19 mouse cellular contexts compared by ENCODE assay signal in genomic region chr13:107540305-107540704, GRCm38 (mm10).
A peak's percentile ranks its signal among the peaks of the same experiment; 100 is the strongest.
DNase-seq lines count a peak whose midpoint lies in the region; ATAC-seq and TF ChIP-seq lines count a peak whose summit lies in the region.
"Had no signal": no experiment of that assay in that cellular context is flagged by ENCODE, and none has a peak within 500 bp of the region (broad histone marks: within the 10 kb centered on the region; RNA-seq: fewer than 3 reads in every experiment).

No protein-coding gene starts in this region.

- no peaks in the 10 kb centered on the region for H3K36me3 ChIP-seq in forebrain, embryonic 10.5 days (replicated peaks)
- H3K36me3 ChIP-seq in forebrain, embryonic 14.5 days (ENCODE audit: control insufficient read depth, insufficient read depth, low read length) = no peaks in the 10 kb centered on the region
- no peaks in the 10 kb centered on the region for H3K36me3 ChIP-seq in hindbrain, embryonic 15.5 days
- no peaks in the 10 kb centered on the region for H3K36me3 ChIP-seq in midbrain, embryonic 16.5 days (ENCODE audit: control insufficient read depth, insufficient read depth, low read length)
- no peaks in the 10 kb centered on the region for H3K36me3 ChIP-seq in stomach, postnatal 0 days (ENCODE audit: control insufficient read depth, insufficient read depth, low read length)
- H3K36me3 ChIP-seq: heart, embryonic 10.5 days had no signal

- DNase-seq in forebrain, embryonic 10.5 days (ENCODE audit: extremely low spot score, low spot score) = no peak
- DNase-seq in forebrain, embryonic 14.5 days (ENCODE audit: low spot score) = peak; percentile 71
- no peak for DNase-seq in lung, postnatal 10 days
- DNase-seq in stomach, postnatal 0 days (ENCODE audit: low spot score) = no peak
- DNase-seq in layer of hippocampus, adult 9-11 months = no peak
- no peak for DNase-seq in adrenal gland, adult 8-10 months
- DNase-seq: adrenal gland, postnatal 10 days; cerebellum, adult 9-10 months; gastrocnemius, postnatal 25 days; kidney, adult 18-20 months; kidney, postnatal 4 days; liver; lung, adult 18-20 months; thymus, postnatal 4 days had no signal

- H3K9me3 ChIP-seq in forebrain, embryonic 10.5 days = no peaks in the 10 kb centered on the region
- no peaks in the 10 kb centered on the region; the same call in 1 of the 2 replicates for H3K9me3 ChIP-seq in forebrain, embryonic 14.5 days (replicated peaks; ENCODE audit: control insufficient read depth, low read length)
- H3K9me3 ChIP-seq in hindbrain, embryonic 15.5 days = no peaks in the 10 kb centered on the region
- no peaks in the 10 kb centered on the region; the same call in 1 of the 2 replicates for H3K9me3 ChIP-seq in midbrain, embryonic 16.5 days (replicated peaks; ENCODE audit: control insufficient read depth, low read length, poor library complexity, severe bottlenecking)
- H3K9me3 ChIP-seq in stomach, postnatal 0 days (ENCODE audit: control insufficient read depth, low read length) = no peaks in the 10 kb centered on the region
- H3K9me3 ChIP-seq: heart, embryonic 10.5 days had no signal

- H3K27ac ChIP-seq in forebrain, embryonic 10.5 days = peak overlapping the region; percentile 85
- peak overlapping the region; percentile 95 for H3K27ac ChIP-seq in forebrain, embryonic 14.5 days (ENCODE audit: low read depth, low read length)
- peak overlapping the region; percentile 94 for H3K27ac ChIP-seq in hindbrain, embryonic 15.5 days (replicated peaks)
- H3K27ac ChIP-seq in midbrain, embryonic 16.5 days (ENCODE audit: low read length) = peak overlapping the region; percentile 97
- no peak overlapping the region for H3K27ac ChIP-seq in stomach, postnatal 0 days (replicated peaks)
- H3K27ac ChIP-seq: heart, embryonic 10.5 days; macrophage had no signal

- TF ChIP-seq CTCF in stomach, postnatal 0 days (IDR thresholded peaks at IDR 0.05; ENCODE audit: low read depth) = no peak

- no peaks in the 10 kb centered on the region for H3K27me3 ChIP-seq in forebrain, embryonic 10.5 days (ENCODE audit: poor library complexity, severe bottlenecking)
- H3K27me3 ChIP-seq in forebrain, embryonic 14.5 days (replicated peaks; ENCODE audit: control insufficient read depth, insufficient read depth, low read length) = no peaks in the 10 kb centered on the region
- H3K27me3 ChIP-seq in hindbrain, embryonic 15.5 days = no peaks in the 10 kb centered on the region
- H3K27me3 ChIP-seq in midbrain, embryonic 16.5 days (ENCODE audit: control insufficient read depth, insufficient read depth, low read depth, low read length) = no peaks in the 10 kb centered on the region
- H3K27me3 ChIP-seq in stomach, postnatal 0 days (ENCODE audit: control insufficient read depth, insufficient read depth, low read length) = no peaks in the 10 kb centered on the region

- no peak for TF ChIP-seq EP300 in stomach, postnatal 0 days (optimal IDR thresholded peaks at IDR 0.05)

- 84% methylated on average over 7 of the region's 7 CpGs for WGBS in forebrain, embryonic 10.5 days
- WGBS in forebrain, embryonic 14.5 days = 23% methylated on average over 7 of the region's 7 CpGs
- 20% methylated on average over 7 of the region's 7 CpGs for WGBS in hindbrain, embryonic 15.5 days
- 14% methylated on average over 7 of the region's 7 CpGs for WGBS in midbrain, embryonic 16.5 days
- WGBS in stomach, postnatal 0 days = 91% methylated on average over 7 of the region's 7 CpGs

- H3K4me3 ChIP-seq in forebrain, embryonic 10.5 days = no peak overlapping the region
- H3K4me3 ChIP-seq in forebrain, embryonic 14.5 days (ENCODE audit: low read depth, low read length) = no peak overlapping the region
- H3K4me3 ChIP-seq in hindbrain, embryonic 15.5 days = no peak overlapping the region
- H3K4me3 ChIP-seq in midbrain, embryonic 16.5 days (ENCODE audit: low read depth, low read length) = no peak overlapping the region
- H3K4me3 ChIP-seq in stomach, postnatal 0 days (ENCODE audit: low read depth, low read length) = no peak overlapping the region
- H3K4me3 ChIP-seq: heart, embryonic 10.5 days had no signal

- peak overlapping the region; percentile 50 for H3K9ac ChIP-seq in forebrain, embryonic 14.5 days (ENCODE audit: low read length)
- H3K9ac ChIP-seq in hindbrain, embryonic 15.5 days = 0 out of 2 replicates have a peak overlapping the region, but pooled peaks have one; percentile 23
- peak overlapping the region; percentile 49; the same call in 1 of the 2 replicates for H3K9ac ChIP-seq in midbrain, embryonic 16.5 days (ENCODE audit: low read depth, low read length)
- no peak overlapping the region for H3K9ac ChIP-seq in stomach, postnatal 0 days (ENCODE audit: low read length)

- ATAC-seq in forebrain, embryonic 14.5 days = peak; percentile 76
- peak; percentile 75 for ATAC-seq in hindbrain, embryonic 15.5 days (ENCODE audit: low FRiP score, low read depth)
- peak; percentile 68 for ATAC-seq in midbrain, embryonic 16.5 days
- ATAC-seq in stomach, postnatal 0 days (ENCODE audit: low FRiP score, low TSS enrichment) = no peak
- ATAC-seq: CD4-positive, CD25-positive, alpha-beta regulatory T cell, adult 4 months had no signal

- peaks cover 37% of the 10 kb centered on the region for H3K4me1 ChIP-seq in forebrain, embryonic 10.5 days
- peaks cover 31% of the 10 kb centered on the region for H3K4me1 ChIP-seq in forebrain, embryonic 14.5 days (ENCODE audit: control insufficient read depth, insufficient read depth, low read length)
- H3K4me1 ChIP-seq in hindbrain, embryonic 15.5 days (replicated peaks) = peaks cover 35% of the 10 kb centered on the region
- peaks cover 33% of the 10 kb centered on the region for H3K4me1 ChIP-seq in midbrain, embryonic 16.5 days (ENCODE audit: control insufficient read depth, insufficient read depth, low read length)
- H3K4me1 ChIP-seq in stomach, postnatal 0 days (replicated peaks; ENCODE audit: control insufficient read depth, insufficient read depth) = no peaks in the 10 kb centered on the region
- H3K4me1 ChIP-seq: heart, embryonic 10.5 days had no signal

- peak overlapping the region; percentile 14; the same call in 1 of the 2 replicates for H3K4me2 ChIP-seq in forebrain, embryonic 14.5 days (ENCODE audit: low read length)
- H3K4me2 ChIP-seq in hindbrain, embryonic 15.5 days = peak overlapping the region; percentile 27
- H3K4me2 ChIP-seq in midbrain, embryonic 16.5 days (ENCODE audit: low read length) = no peak overlapping the region; the same call in 1 of the 2 replicates
- no peak overlapping the region for H3K4me2 ChIP-seq in stomach, postnatal 0 days (replicated peaks; ENCODE audit: low read depth)

Comparison
In these comparisons a context has a peak if more than half of its experiments do, and no peak if none do; other contexts are left out.
1. H3K4me2 ChIP-seq: peak in forebrain, embryonic 14.5 days (single experiment) and hindbrain, embryonic 15.5 days (single experiment); none in midbrain, embryonic 16.5 days (single experiment) and stomach, postnatal 0 days (single experiment).